Mouse (Mus musculus) liver, adult 2 months (tissue): ENCODE results near the gene Golgb1. TPM values are rescaled to one million over a fixed set of nuclear protein-coding genes. Genes with fewer than 3 reads are reported as not detected.

Source experiments
- DNase-seq: peaks from one replicate; pipeline ENCODE4 v3.0.0-alpha.2; 2011; ENCODE audit warnings: low read depth, low spot score; ENCODE audit errors: extremely low read depth
- H3K27ac ChIP-seq: fragments of 200-500 bp; replicated peaks from 2 replicates; pipeline ENCODE4 v1.5.1; 2012; ENCODE audit warnings: low read depth, mild to moderate bottlenecking, control low read depth, inconsistent platforms, low read length; ENCODE audit not compliant: insufficient read depth
- H3K27me3 ChIP-seq: fragments of 200-500 bp; 2 replicates; pipeline ENCODE4 v1.6.1; 2012; ENCODE audit warnings: mild to moderate bottlenecking, moderate library complexity, low read length, inconsistent platforms; ENCODE audit not compliant: control insufficient read depth, insufficient read depth
- H3K36me3 ChIP-seq: fragments of 200-500 bp; 2 replicates; pipeline ENCODE4 v1.6.1; 2012; ENCODE audit warnings: low read length, inconsistent platforms; ENCODE audit not compliant: control insufficient read depth, insufficient read depth
- H3K4me1 ChIP-seq: fragments of 200-500 bp; 2 replicates; pipeline ENCODE4 v1.6.1; 2011; ENCODE audit warnings: low read length; ENCODE audit not compliant: control insufficient read depth, insufficient read depth
- H3K4me3 ChIP-seq: fragments of 200-500 bp; 2 replicates; pipeline ENCODE4 v1.5.1; 2011; ENCODE audit warnings: low read depth, mild to moderate bottlenecking, control low read depth, low read length, moderate library complexity; ENCODE audit not compliant: insufficient read depth
- H3K79me2 ChIP-seq: fragments of 200-500 bp; 2 replicates; pipeline ENCODE4 v1.6.1; 2012; ENCODE audit warnings: inconsistent platforms, mild to moderate bottlenecking, low read length, moderate library complexity; ENCODE audit not compliant: control insufficient read depth, insufficient read depth
- H3K9ac ChIP-seq: fragments of 200-500 bp; 2 replicates; pipeline ENCODE4 v1.6.1; 2012; ENCODE audit warnings: low read depth, mild to moderate bottlenecking, control low read depth, inconsistent platforms, low read length
- CTCF ChIP-seq: fragments of 200-500 bp; IDR thresholded peaks from 2 replicates; pipeline ENCODE4 v1.5.1; 2011; ENCODE audit warnings: low read depth, low read length, control low read depth
- POLR2A ChIP-seq: fragments of 200-500 bp; IDR thresholded peaks from 2 replicates; pipeline ENCODE4 v1.6.1; 2011; ENCODE audit warnings: low read length, control low read depth; ENCODE audit not compliant: insufficient read depth; ENCODE audit errors: extremely low read depth
- WGBS: fragments of 180-500 bp; shearing (Covaris S2); methylation state at CpG from one replicate; pipeline ENCODE4 v1.1.7; 2018; 5-methylcytosine and 5-hydroxymethylcytosine counted together
- polyA plus RNA-seq: library from polyadenylated mRNA; depleted of rRNA; stranded (reverse); fragments of >200 nt; gene quantifications from 2 replicates; pipeline ENCODE4 v1.2.3, GENCODE M21; 2012; rRNA removed
- total RNA-seq: library from RNA; depleted of rRNA; stranded (reverse); fragments of >200 nt; gene quantifications from 2 replicates; pipeline ENCODE4 v1.2.3, GENCODE M21; 2014; rRNA removed

Golgb1 gene
- total and polyA plus RNA-seq, 2 experiments: 30.1 to 34.1 TPM

DNA sequence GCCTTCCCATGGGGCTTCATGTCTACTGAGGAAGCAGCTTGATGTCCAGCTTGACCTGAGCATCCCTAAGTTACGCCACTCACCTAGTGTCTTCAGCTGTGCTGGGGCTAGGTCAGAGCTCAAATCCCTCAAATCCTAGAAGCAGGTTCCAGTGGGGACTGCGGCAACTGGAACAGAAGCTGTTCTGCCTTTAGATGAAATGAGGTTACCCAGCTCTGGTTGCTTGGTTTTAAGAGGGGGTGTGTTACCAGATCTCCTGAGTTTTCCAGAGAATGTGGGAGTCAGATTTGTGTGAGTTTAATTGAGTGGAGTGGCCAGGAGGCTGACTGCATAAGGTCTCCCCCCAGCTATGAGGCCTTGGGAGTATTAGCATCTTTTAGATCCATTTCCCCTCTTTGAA is 104.2 kb downstream of the Golgb1 start:
- no peaks in the 10 kb centered on the region for H3K36me3 ChIP-seq
- H3K27me3 ChIP-seq: no peaks in the 10 kb centered on the region
- H3K27ac ChIP-seq: no peak overlapping the region
- no peaks in the 10 kb centered on the region for H3K4me1 ChIP-seq
- no peak for TF ChIP-seq POLR2A
- no peak for TF ChIP-seq CTCF
- no peak overlapping the region for H3K4me3 ChIP-seq
- no peak for DNase-seq
- no peaks in the 10 kb centered on the region for H3K79me2 ChIP-seq
- H3K9ac ChIP-seq: no peak overlapping the region
- 97% methylated on average over 2 of the region's 2 CpGs for WGBS

Other genes with a start within 250 kb of the Golgb1 start
- 5.2 and 5.3 TPM in 2 replicates for gene Cd86, start 209.1 kb upstream of the Golgb1 start, total RNA-seq
- 0.68 and 0.99 TPM in 2 replicates for gene Cd86, start 209.1 kb upstream of the Golgb1 start, polyA plus RNA-seq
- gene Ildr1, start 181.2 kb upstream of the Golgb1 start, total RNA-seq: 0.34 and 0.37 TPM in 2 replicates
- gene Ildr1, start 181.2 kb upstream of the Golgb1 start, polyA plus RNA-seq: 0.11 and 0.15 TPM in 2 replicates
- gene Slc15a2, start 90.2 kb upstream of the Golgb1 start, total RNA-seq: 2.8 and 6.9 TPM in 2 replicates
- gene Slc15a2, start 90.2 kb upstream of the Golgb1 start, polyA plus RNA-seq: 0.24 and 0.97 TPM in 2 replicates
- gene Iqcb1, start 46.8 kb upstream of the Golgb1 start, total RNA-seq: 3.6 and 6.3 TPM in 2 replicates
- gene Iqcb1, start 46.8 kb upstream of the Golgb1 start, polyA plus RNA-seq: 1.3 and 1.4 TPM in 2 replicates
- 0.28 and 0.67 TPM in 2 replicates for gene Eaf2, start 137 bp upstream of the Golgb1 start, total RNA-seq
- 0.28 and 0.29 TPM in 2 replicates for gene Eaf2, start 137 bp upstream of the Golgb1 start, polyA plus RNA-seq
- gene Hcls1, start 59.8 kb downstream of the Golgb1 start, total RNA-seq: 4.8 and 5.0 TPM in 2 replicates
- 4.2 and 5.1 TPM in 2 replicates for gene Hcls1, start 59.8 kb downstream of the Golgb1 start, polyA plus RNA-seq
- 0.07 and 0.37 TPM in 2 replicates for gene Fbxo40, start 115.3 kb downstream of the Golgb1 start, total RNA-seq
- gene Fbxo40, start 115.3 kb downstream of the Golgb1 start, polyA plus RNA-seq: 0.09 and 0.21 TPM in 2 replicates
- gene Polq, start 136.6 kb downstream of the Golgb1 start, total RNA-seq: 0.18 and 0.40 TPM in 2 replicates
- 0.02 and 0.10 TPM in 2 replicates for gene Polq, start 136.6 kb downstream of the Golgb1 start, polyA plus RNA-seq